Mouse (Mus musculus) cerebellum, postnatal 4 days (tissue): ENCODE data around the gene Kdm4d.
"Not testable (repeated sequence)": the region's sequence is repeated elsewhere in the genome, so short reads cannot be mapped to it uniquely, and the experiment has no call there.

Experiments
- DNase-seq, 2 experiments: peaks; one replicate each; pipeline ENCODE4 v3.0.0; 2022; ENCODE audit warnings: low spot score in 2 of 2, mixed read lengths in 1 of 2

Gene Kdm4d

DNA sequence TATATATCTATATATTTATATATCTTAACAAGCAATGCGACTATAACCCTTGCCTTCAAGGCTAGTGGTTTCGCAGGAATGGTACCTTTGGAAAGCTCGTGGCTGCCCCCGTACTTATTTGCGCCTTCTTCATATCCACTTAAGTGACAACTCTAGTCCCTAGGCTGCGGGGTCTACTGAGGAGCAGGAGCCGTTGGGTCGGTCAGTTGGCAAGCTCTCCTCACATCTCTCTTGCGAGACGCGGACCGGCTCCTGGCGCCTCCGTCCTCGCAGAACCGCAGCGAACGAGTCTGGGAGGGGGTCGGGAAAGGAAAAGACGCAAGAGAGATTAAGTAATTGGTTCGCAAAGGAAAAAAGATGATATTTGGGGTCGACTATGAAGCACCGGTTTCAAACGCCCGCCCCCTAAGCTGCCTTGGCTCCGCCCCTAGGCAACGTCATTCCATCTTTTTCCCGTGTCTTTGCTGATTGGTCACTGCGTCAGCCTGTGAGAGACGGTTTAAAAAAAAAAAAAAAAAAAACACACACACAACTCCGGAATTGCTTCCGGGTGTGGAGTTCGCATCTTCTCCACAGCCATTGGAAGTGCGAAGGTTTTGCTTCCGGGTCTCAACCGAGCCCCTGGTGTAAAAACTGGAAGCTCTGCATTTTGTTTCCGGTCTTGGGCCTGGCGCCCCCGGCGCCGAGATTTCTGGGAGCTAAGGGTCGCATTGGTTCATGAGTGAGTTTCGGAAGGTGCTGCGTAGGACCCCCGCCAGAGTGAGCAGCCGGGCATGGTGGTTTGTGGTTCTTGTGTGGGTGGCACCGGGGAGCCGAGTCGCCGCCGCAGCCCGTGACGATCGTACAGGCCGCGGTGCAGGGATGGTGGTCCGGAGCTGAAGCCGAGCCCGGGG, at the start of gene Kdm4d, which contains the start of gene Cwc15:
Gene Kdm4d (minus strand): TSS at position 460 of the 893 bp plus-strand sequence.
Gene Cwc15 (plus strand): TSS at position 595 of the 893 bp plus-strand sequence.
- peak; percentile 82 to 90 for DNase-seq

GRCm38 (mm10) chr9:14548366-14548761, 48.1 kb upstream of the Kdm4d start:
- DNase-seq, result no peak

DNA sequence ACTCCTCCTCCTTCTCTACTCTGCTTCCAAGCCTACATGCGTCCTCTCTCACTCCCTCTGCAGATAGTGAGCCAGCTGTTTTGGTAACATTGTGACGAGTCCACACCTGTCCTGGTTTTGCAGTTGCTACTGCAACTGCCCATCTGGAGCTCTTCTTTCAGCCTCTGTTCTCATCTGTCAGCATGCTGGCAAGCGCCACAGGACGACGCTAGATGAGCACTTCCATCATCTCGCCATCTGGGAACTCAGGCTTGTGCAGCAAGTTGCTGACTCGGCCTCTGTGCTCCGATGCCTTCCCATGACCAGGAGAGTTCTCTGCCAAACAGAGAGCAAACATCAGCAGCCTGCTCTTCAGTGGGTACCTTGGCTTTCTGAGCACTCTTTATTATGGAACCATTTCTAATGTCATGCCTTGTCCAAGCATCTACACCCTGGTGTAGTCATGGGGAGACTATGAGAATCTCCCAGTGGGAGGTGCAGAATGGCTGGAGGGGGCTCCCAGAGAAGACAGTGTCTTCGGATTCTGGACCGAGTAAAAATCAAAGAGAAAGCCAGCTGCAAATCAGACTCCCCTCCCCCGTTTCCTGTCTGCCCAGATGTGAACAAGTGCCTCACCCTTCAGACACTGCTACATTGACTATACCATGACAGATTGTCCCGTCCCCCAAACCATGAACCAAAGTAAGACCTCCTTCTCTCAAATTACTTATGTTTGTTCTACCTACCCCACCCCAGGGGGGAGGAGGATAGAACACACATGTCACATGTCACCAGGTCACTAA, 47.5 kb upstream of the Kdm4d start:
- no peak for DNase-seq

GRCm38 (mm10) chr9:14544034-14544757, 43.9 kb upstream of the Kdm4d start:
- DNase-seq, result no peak

- DNase-seq, result peak in 1 of 2 experiments; percentile 25
Measured at GRCm38 (mm10) chr9:14534833-14535456, 34.7 kb upstream of the Kdm4d start.

DNA sequence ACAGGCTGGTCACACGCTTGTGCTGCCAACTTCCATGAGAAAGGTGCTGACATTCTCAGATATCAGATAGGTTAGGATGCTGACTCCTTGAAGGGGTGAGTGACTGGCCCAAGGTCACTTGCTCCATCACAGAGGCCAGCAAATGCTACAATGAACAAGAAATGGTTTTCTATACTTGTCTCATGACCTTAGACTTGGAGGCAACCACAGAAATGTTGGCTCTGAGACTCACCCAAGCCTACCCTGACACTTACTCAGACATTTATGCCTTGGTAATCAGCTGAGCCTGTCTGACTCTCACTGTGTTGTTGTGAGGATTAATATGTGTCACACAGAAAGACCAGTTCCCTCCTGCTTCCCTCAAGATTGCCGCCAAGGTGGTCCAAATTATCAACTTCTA, 33.4 kb upstream of the Kdm4d start:
- DNase-seq, result no peak

GRCm38 (mm10) chr9:14532283-14532682, 32.0 kb upstream of the Kdm4d start:
- peak in 1 of 2 experiments; percentile 6 for DNase-seq

DNA sequence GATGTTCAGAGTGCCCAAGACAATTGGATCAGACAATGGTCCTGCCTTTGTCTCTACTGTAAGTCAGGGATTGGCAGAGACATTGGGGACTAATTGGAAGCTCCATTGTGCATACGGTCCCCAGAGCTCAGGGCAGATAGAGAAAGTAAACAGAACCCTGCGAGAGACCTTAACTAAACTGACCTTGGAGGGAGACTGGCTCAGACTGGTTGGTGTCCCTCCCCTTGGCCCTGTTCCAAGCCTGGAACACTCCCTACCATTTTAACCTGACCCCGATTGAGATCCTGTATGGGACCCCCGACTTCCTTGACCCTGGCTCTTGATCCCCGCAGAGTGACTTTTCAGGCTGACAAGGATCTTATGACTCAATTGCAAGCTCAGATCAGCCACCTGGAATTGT, 29.7 kb upstream of the Kdm4d start:
- no peak for DNase-seq

- peak; percentile 68 to 81 for DNase-seq
Measured at GRCm38 (mm10) chr9:14523408-14524043, 23.2 kb upstream of the Kdm4d start.

- DNase-seq, result no peak
Measured at GRCm38 (mm10) chr9:14521695-14522094, 21.4 kb upstream of the Kdm4d start.

GRCm38 (mm10) chr9:14520971-14521670, 20.8 kb upstream of the Kdm4d start:
- no peak for DNase-seq

- no peak for DNase-seq
Measured at GRCm38 (mm10) chr9:14518105-14518504, 17.8 kb upstream of the Kdm4d start.

GRCm38 (mm10) chr9:14517296-14517695, 17.0 kb upstream of the Kdm4d start:
- DNase-seq, result no peak

GRCm38 (mm10) chr9:14512633-14513445, 12.6 kb upstream of the Kdm4d start:
- DNase-seq, result peak in 1 of 2 experiments; percentile 43

- no peak for DNase-seq
Measured at GRCm38 (mm10) chr9:14500916-14501424, 688 bp upstream of the Kdm4d start.

DNA sequence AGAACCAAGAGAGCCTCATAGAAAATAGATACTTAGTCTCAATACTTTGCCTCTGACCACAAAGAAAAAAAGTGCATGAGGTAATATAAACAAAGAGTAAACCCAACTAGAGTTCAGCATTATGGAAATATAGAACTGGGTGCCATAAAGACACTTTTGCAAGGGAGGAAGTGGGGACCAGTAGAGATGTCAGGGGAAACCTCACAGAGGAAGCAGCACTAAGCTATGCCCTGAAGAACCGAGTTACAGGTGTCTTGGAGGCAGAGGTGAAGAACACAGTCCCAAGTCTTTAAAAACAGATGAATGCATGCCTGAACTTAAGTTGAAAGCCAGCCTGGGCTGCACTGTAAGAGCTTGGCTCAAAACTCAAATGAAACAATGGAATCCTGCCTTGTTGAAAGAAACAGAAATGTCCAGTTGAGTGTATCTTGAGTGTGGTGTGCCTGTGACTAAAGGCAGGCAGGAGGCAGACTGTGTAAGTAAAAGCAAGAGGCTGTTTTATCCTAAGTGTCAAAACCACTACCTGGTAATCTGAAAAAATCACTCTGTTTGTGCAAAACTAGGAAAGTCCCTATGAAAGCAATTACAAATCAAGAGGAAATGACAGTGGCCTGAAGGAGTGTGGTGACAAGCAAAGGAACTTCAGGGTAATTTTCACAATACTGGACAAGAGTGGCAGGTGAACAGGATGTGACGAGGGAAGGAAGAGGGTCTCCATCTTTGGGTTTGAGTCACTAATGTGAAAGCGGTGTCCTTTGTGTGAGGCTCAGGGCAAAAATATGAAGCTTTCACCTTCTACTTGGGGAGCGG, 1.2 kb downstream of the Kdm4d start:
- DNase-seq, result no peak

DNA sequence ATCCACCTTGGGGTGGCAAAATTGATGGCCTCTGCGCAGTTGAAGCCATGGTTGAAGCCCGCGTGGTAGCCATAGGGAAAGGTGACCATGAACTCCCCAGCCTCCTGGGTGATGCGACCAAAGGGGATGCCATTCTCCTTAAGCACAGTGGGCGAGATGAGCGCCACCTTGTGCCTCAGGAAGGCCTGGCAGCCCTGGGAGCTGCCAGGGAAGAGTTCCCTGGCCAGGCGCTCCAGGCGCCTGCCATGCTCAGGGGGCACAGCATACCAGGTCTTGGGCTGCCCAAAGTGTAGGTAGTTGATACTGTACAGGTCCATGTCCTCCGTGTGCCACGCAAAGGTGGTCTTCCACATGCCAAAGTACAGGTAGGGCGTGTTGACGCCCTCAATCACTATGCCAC, 36.6 kb downstream of the Kdm4d start:
- DNase-seq, result not testable (repeated sequence)

DNA sequence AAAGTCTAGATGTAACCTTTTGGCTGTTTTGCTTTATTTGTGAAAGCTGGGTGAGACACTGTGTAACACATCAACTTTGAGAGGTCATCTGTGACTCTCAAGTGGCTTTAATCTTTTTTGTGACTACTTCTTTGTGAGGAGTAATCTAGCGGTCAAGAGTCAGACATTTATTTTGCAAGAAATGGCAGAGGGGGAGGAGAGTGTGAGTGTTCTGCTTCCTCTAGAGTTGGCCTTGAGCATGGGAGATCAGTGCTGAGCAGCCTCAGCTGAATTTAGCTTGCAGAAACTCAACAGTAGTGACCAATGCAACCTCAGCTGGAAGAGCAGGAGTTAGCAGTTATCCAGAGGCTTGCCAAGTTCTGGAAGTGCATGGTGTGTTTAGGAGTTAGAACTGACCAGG, 37.7 kb downstream of the Kdm4d start:
- DNase-seq, result not testable (repeated sequence)
